Comparison of ENCODE assay signal across 9 mouse cellular contexts in the genomic region with DNA sequence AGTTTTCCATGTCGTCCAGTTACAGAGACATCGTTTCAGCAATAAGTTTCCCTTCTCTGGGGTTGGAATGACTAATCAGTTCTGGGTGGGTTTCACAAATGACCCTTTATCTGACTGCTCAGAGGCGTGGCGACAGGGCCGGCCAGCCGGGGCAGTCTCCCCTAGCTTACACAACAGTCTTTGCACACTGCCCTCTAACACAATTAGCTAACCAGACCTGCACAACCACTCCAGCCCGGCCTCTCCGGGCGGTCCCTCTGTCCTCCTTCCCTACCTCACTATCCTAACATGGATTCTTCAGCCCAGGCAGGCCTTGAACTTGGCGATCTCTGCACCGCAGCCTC.
DNase-seq lines count a peak whose midpoint lies in the region; ATAC-seq and TF ChIP-seq lines count a peak whose summit lies in the region.
"Had no signal": no experiment of that assay in that cellular context is flagged by ENCODE, and none has a peak within 500 bp of the region (broad histone marks: within the 10 kb centered on the region; RNA-seq: fewer than 3 reads in every experiment).

No protein-coding gene starts in this region.

- WGBS in liver, postnatal 0 days (ENCODE audit: insufficient replicate concordance), result 47% methylated on average over 11 of the region's 11 CpGs

- H3K4me2 ChIP-seq in liver, postnatal 0 days (ENCODE audit: low read depth, low read length), result peak overlapping the region; percentile 62

- TF ChIP-seq CTCF in liver, postnatal 0 days (IDR thresholded peaks at IDR 0.05; ENCODE audit: low read depth), result no peak

- no peaks in the 10 kb centered on the region for H3K36me3 ChIP-seq in liver, postnatal 0 days (replicated peaks; ENCODE audit: insufficient read depth, low read length)

- peaks cover 41% of the 10 kb centered on the region for H3K4me1 ChIP-seq in liver, postnatal 0 days (ENCODE audit: insufficient read depth)

- peak; percentile 41 for DNase-seq in urinary bladder, adult 2 months (ENCODE audit: low spot score)
- no peak for DNase-seq in urinary bladder, postnatal 4 days (ENCODE audit: low spot score in 2 of 2)
- peak; percentile 82 for DNase-seq in kidney, adult 9 months
- peak; percentile 70 for DNase-seq in liver, postnatal 0 days
- DNase-seq in urinary bladder, postnatal 25 days (ENCODE audit: low spot score), result peak; percentile 44
- DNase-seq in thymus, postnatal 14 days, result no peak
- no peak for DNase-seq in testis, postnatal 10 days (ENCODE audit: low spot score)
- no peak for DNase-seq in layer of hippocampus, postnatal 14 days (ENCODE audit: low spot score in 2 of 2)
- DNase-seq: midbrain, embryonic 14.5 days had no signal

- peak; percentile 74 for ATAC-seq in liver, postnatal 0 days

- no peaks in the 10 kb centered on the region for H3K27me3 ChIP-seq in liver, postnatal 0 days (ENCODE audit: insufficient read depth, low read length)

- TF ChIP-seq EP300 in liver, postnatal 0 days (IDR thresholded peaks at IDR 0.05; ENCODE audit: low read depth), result no peak

- peak overlapping the region; percentile 41; the same call in 1 of the 2 replicates for H3K9ac ChIP-seq in liver, postnatal 0 days (replicated peaks)

- no peaks in the 10 kb centered on the region for H3K9me3 ChIP-seq in liver, postnatal 0 days (ENCODE audit: low read length)

- no peak overlapping the region for H3K4me3 ChIP-seq in liver, postnatal 0 days (ENCODE audit: low read depth, low read length)

- H3K27ac ChIP-seq in liver, postnatal 0 days (ENCODE audit: low read depth), result peak overlapping the region; percentile 92

Comparison
In these comparisons a context has a peak if more than half of its experiments do, and no peak if none do; other contexts are left out.
1. DNase-seq: peak in urinary bladder, adult 2 months (single experiment), kidney, adult 9 months (single experiment), liver, postnatal 0 days (single experiment) and urinary bladder, postnatal 25 days (single experiment); none in urinary bladder, postnatal 4 days (0 of 2), thymus, postnatal 14 days (single experiment), testis, postnatal 10 days (single experiment) and layer of hippocampus, postnatal 14 days (0 of 2).